Mouse (Mus musculus): Measurements from ENCODE around the gene Adal. TPM values are rescaled to one million over a fixed set of nuclear protein-coding genes. Genes with fewer than 3 reads are reported as not detected.

Adal gene
- total RNA-seq (2023), result 1 to 10 TPM; 4.6 to 6.6 TPM

GRCm38 (mm10) chr2:121140018-121140882 is at the start of gene Adal, which contains the start of gene Lcmt2:
Gene Adal, plus strand, starts transcription at chr2:121140428.
Gene Lcmt2, minus strand, starts transcription at chr2:121140653.

DNA sequence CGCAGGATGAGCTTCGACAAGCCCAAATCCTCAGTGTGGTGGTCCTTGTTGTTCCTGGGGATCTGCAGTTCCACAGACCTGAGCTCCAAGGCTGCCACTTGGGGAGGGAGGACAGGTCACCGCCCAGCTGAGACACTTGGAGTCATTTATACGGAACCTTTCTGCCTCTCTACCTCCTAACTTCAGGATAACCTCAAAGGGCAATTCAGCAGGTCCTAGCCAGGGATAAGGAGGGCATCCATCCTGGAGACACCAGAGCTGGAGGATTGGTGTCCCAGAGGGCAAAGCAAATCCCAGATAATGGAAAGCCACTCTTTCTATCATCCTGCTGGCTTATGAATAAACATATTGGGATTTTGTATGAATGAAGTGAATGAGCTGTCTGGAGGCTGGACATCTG is 30.5 kb upstream of the Adal start, which contains the start of gene Tgm7:
Tgm7 (minus strand) TSS at position 101 of the 400 bp plus-strand sequence.

DNA sequence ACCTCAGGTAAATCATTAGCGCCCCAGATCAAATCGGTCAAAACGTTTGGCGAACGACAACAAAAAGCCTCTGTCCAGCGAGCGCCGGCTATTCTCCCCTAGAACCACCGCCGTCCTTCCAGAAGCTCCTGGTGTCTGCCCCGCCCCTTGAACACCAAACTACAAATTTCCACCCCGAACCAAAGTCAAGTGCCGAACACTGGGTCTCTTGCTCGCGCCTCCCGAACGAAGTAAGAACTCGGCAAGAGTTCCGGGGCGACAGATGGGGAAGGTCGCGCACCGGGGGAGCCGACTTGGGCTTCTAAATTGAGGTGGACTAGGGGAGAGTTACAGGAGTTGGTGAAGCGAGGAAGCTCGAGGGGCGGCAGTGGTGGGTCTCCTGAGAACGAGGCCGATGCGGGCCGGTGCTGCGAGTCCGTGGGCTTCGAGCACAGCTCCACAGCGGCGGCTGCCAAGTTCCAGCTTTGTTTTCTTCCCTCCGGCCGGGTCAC is 30.3 kb downstream of the Adal start, which contains the start of gene Tubgcp4:
Tubgcp4 (plus strand) TSS at position 174 of the 491 bp plus-strand sequence.

GRCm38 (mm10) chr2:121170980-121171742 is 30.9 kb downstream of the Adal start, which contains the start of gene Zscan29:
Gene Zscan29, minus strand, starts transcription at chr2:121171125.

Other genes with a start within 250 kb of the Adal start
- gene Ubr1, start 169.7 kb upstream of the Adal start, total RNA-seq (2023), result 10 to 100 TPM; 26.0 to 26.7 TPM
- gene Tmem62, start 163.4 kb upstream of the Adal start, total RNA-seq (2023), result 10 to 100 TPM in 1 of 2 experiments, 1 to 10 TPM in 1; 5.9 to 13.4 TPM
- gene Ccndbp1, start 132.0 kb upstream of the Adal start, total RNA-seq (2023), result 10 to 100 TPM; 69.5 to 74.3 TPM
- 1 to 10 TPM; 2.6 to 6.5 TPM for gene Epb42, start 103.4 kb upstream of the Adal start, total RNA-seq (2023)
- gene Tgm5, start 54.6 kb upstream of the Adal start, total RNA-seq (2023), result not detected
- gene Tgm7, start 30.6 kb upstream of the Adal start, total RNA-seq (2023), result not detected
- 1 to 10 TPM; 4.5 to 5.2 TPM for gene Lcmt2, start 225 bp downstream of the Adal start, total RNA-seq (2023)
- gene Tubgcp4, start 30.2 kb downstream of the Adal start, total RNA-seq (2023), result 10 to 100 TPM; 37.3 to 43.5 TPM
- 10 to 100 TPM; 42.6 to 48.4 TPM for gene Zscan29, start 30.7 kb downstream of the Adal start, total RNA-seq (2023)
- gene Trp53bp1, start 131.0 kb downstream of the Adal start, total RNA-seq (2023), result 10 to 100 TPM; 20.1 to 27.0 TPM
- gene Map1a, start 149.2 kb downstream of the Adal start, total RNA-seq (2023), result under 1 TPM; 0.11 TPM
- 10 to 100 TPM; 10.7 to 14.3 TPM for gene Ppip5k1, start 215.0 kb downstream of the Adal start, total RNA-seq (2023)
- not detected for gene Ckmt1, start 217.3 kb downstream of the Adal start, total RNA-seq (2023)
- under 1 TPM; 0.11 to 0.42 TPM for gene Strc, start 246.7 kb downstream of the Adal start, total RNA-seq (2023)

Data from neutrophil, adult 59 days (primary cell).